Mouse (Mus musculus) neural tube, postnatal 0 days (tissue): ENCODE results near the gene D130040H23Rik. TPM values are rescaled to one million over a fixed set of nuclear protein-coding genes. Genes with fewer than 3 reads are reported as not detected.

ENCODE experiments used
- polyA plus RNA-seq: library from polyadenylated mRNA; unstranded; fragments of >200 nt; fragmentation: Nextera tagmentation; extraction: Ambion mirVana; gene quantifications from 2 replicates; pipeline ENCODE4 v1.2.1, GENCODE M21; 2015

Gene D130040H23Rik
- 7.3 and 8.9 TPM in 2 replicates for polyA plus RNA-seq

DNA sequence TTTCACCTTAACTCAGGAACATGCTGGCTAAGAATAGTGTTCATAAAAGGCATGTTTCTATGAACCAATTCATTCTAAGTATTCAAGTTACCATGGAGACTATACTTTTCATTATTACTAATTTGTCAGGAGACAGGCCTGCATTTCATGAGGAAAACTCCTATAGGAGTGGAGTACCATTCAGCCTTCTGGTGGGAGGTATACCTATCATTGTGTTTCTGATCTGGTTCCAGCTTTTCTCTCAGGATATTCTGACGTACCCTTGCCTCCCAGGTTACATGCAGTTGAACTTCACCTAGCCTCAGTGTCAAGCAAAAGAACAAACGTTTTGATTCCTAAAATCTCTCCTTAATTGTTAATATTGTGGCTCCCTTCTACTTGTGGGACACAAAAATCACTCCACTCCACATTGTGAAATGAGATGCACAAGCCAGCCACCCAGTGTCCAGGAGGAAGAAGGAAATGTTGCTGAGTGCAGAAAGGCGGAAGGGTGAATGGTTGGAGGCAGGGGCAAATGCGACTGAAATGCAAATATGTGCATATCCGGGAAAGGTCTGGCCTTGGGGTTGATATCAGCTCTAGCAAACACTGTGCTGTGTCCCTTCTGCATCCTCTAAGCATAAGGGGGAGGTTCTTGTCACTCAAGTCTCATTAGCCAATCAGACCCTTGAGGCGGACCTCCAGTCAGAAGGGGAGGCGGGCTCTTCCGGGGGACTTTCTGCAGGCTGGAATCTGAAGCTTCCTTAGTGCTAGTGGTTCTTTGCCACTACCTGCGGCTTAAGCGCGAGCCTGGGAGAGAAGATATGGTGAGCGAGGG, at the start of gene D130040H23Rik:
D130040H23Rik (plus strand) TSS at position 695 of the 817 bp plus-strand sequence.

Other genes starting within 250 kb of the D130040H23Rik start
- gene Zfp930, start 62.0 kb upstream of the D130040H23Rik start, polyA plus RNA-seq, result 14.3 and 15.3 TPM in 2 replicates
- gene Gm9495, start 182.5 kb downstream of the D130040H23Rik start, polyA plus RNA-seq, result not detected in 2 replicates